Mouse (Mus musculus): Measurements from ENCODE around the gene Micall2.

The Micall2 gene

DNA sequence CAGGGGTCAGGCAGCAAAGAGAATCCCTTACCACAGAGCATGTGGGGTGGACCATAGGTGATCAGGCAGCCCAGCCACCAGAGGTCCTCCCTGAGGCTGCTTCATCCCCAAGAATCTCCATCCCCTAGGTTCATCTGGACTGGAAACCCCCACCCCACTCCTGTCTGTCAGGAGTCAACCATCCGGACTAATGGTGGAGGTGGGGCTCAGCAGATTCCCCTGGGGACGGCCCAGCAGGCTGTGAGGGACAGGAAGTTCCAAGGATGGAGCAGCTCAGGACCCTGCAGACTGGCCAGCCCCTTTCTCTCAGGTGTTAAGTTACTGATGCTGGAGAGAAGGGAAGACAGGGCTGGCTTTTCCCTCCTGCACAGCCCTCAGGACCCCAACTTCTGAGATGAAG lies 52.9 kb downstream of the Micall2 start:
- no peak for DNase-seq (ENCODE audit: extremely low read depth, low read depth, low spot score)

- DNase-seq (ENCODE audit: extremely low read depth, low read depth, low spot score), result no peak
These were observed 53.5 kb downstream of the Micall2 start for GRCm38 (mm10) chr5:139682631-139682977.

DNA sequence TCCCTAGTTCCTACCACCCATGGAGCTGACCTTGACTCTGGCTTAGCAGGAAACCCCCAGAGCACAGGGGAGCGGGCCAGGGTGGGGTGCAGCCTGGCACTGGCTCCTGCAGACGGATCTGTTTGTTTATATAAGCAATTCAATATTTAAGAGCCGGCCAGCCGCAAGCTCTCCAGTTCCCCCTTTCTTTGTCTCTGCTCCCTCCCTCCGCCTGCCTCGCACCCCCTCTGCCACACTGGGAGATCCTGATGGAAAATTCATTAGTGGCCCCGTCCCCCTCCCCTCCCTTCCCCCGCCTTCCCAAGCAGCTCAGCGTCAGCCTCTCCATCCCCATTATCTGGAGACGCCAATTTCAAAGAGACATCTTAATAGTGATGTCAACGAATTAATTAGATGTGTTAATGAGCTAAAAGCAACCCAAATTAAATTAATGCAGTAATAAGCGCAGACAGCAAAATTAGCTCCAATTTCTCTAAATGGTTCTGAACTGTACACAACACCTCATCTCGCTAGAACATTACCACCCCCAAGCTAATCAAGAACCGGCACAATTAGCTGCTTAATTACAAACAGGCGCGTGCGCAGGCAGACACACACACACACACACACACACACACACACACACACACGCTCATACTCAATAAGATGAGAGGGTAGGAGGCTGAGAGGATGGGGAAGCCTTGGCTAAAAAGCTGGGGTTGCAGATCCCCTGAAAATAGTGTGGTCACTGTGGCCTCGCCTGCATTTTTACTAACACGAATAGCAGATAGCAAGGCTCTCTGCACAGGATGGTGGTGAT lies 54.1 kb downstream of the Micall2 start:
- no peak for DNase-seq (ENCODE audit: extremely low read depth, low read depth, low spot score)

DNA sequence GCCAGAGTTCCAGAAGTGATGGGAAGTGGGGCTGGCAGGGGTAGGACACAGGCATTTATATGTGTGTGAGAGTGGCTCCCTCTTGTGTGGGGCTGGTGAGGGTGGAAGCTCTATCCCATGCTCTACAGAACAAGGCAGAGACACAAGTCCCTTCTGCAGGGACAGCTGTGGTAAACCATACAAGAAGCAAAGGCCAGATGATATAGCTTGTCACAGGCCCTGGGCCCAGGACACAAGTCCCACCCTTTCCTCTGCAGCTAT lies 60.5 kb downstream of the Micall2 start:
- no peak for DNase-seq (ENCODE audit: extremely low read depth, low read depth, low spot score)

DNA sequence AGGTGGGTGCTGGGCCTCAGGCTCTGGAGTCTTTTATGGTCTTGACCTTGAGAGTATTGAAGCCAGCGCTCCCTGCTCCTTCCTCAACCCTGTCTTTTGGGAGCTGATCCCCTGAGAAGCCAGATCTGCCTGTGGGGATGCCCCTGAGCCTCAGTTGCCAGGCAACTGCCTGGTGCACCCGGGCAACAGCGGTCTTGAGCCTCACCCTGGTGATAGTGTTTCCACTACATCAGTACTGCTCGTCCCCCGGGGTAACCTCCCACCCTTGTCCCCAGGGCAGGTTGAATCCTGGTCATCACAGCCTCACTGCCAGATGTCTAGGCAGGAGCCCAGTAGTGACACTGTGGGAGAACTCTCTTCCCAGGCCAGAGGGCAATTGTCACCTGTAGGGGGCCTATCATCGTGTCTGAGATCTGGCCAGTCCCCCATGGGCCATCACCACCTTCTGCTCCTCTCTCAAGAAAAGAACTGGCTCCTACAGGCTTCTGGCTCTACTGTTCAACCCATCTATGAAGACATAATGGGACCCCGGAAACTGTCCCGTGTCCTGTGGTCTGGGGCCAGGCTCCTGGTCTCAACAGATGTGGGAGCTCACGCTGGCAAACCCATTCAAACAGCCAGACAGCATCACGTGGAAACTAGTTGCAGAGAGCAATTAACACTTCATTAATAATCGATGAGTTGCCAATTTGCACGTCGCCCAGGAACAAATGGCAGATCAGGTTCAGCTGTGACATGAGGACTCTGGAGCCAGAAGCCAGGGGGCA lies 61.0 kb downstream of the Micall2 start:
- no peak for DNase-seq (ENCODE audit: extremely low read depth, low read depth, low spot score)

DNA sequence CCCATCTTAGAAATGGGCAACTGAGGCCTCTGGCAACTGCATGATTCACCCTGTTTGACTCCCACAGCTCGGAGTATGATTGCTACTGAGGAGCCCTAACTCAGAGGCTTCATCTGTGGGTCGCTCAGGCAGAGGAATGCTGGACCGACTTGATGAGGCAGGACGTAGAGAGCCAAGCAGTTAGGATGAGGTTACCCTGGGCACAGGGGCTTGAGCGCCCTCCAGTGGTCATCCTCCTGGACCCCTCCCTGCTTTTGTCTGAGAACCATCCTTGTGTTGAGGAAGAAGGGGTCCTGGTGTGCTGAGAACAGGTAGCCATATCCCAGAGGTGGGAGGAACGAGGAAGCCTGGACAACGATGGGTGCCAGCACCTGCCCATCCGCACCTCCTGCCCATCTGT lies 66.8 kb downstream of the Micall2 start:
- DNase-seq (ENCODE audit: extremely low read depth, low read depth, low spot score), result no peak

- no peak for DNase-seq (ENCODE audit: extremely low read depth, low read depth, low spot score)
These were observed 67.6 kb downstream of the Micall2 start for GRCm38 (mm10) chr5:139668494-139668893.

- no peak for DNase-seq (ENCODE audit: extremely low read depth, low read depth, low spot score)
These were observed 69.6 kb downstream of the Micall2 start for GRCm38 (mm10) chr5:139666496-139666895.

DNA sequence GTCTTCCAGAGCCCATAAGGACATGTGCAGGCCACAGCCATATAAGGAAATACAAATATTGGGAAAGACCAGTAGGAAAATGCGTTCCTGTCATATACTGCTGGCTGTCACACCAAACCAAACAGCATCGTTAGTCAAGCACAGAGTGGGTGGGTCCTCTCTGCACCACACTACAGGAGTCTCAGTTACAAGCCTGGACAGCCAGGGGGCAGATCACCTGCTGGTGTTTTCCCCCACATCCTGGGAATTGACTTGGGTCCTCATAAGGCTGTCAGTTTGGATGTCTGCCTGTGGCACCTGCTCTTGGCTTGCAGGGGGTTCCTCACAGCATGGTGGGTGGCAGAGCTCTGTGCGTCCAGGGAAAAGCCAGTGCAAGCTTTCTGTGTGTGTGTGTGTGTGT lies 70.8 kb downstream of the Micall2 start:
- DNase-seq (ENCODE audit: extremely low read depth, low read depth, low spot score), result no peak

DNA sequence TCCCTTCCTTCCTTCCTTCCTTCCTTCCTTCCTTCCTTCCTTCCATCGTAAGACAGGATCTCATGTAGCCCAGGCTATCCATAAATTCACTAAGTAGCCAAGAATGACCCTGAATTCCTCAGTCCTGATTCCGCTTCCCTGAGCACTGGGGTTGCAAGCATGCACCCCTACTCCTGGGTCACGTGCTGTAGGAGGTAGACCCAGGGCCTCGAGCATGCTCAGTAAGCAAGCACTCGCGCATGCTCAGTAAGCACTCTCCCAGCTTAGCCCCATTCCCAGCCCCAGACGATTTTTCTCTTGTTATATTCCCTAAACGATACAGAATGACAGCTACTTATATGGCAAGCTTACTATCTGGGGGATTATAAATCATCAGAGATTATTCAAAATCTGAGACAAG lies 74.4 kb downstream of the Micall2 start:
- no peak for DNase-seq (ENCODE audit: extremely low read depth, low read depth, low spot score)

GRCm38 (mm10) chr5:139659307-139659706 lies 76.8 kb downstream of the Micall2 start:
- DNase-seq (ENCODE audit: extremely low read depth, low read depth, low spot score), result no peak

- no peak for DNase-seq (ENCODE audit: extremely low read depth, low read depth, low spot score)
These were observed 77.3 kb downstream of the Micall2 start for GRCm38 (mm10) chr5:139658865-139659264.

GRCm38 (mm10) chr5:139657959-139658602 lies 78.1 kb downstream of the Micall2 start:
- DNase-seq (ENCODE audit: extremely low read depth, low read depth, low spot score), result no peak
